Mouse (Mus musculus) thymus, adult 2 months (tissue): ENCODE measurements around the gene Med26. TPM values are rescaled to one million over a fixed set of nuclear protein-coding genes. Genes with fewer than 3 reads are reported as not detected.

Experiments
- DNase-seq: peaks from one replicate; pipeline ENCODE4 v3.0.0; 2021
- H3K27ac ChIP-seq: fragments of 200-500 bp; 2 replicates; pipeline ENCODE4 v1.5.1; 2012; ENCODE audit warnings: low read length, control low read depth; ENCODE audit not compliant: control insufficient read depth, insufficient read depth
- H3K27me3 ChIP-seq: fragments of 200-500 bp; 2 replicates; pipeline ENCODE4 v1.6.1; 2012; ENCODE audit warnings: mild to moderate bottlenecking, low read length, moderate library complexity, mixed read lengths; ENCODE audit not compliant: control insufficient read depth, insufficient read depth
- H3K36me3 ChIP-seq: fragments of 200-500 bp; 2 replicates; pipeline ENCODE4 v1.6.1; 2012; ENCODE audit warnings: mild to moderate bottlenecking, low read length, moderate library complexity; ENCODE audit not compliant: control insufficient read depth, insufficient read depth
- H3K4me1 ChIP-seq: fragments of 200-500 bp; replicated peaks from 2 replicates; pipeline ENCODE4 v1.6.1; 2012; ENCODE audit warnings: low read length; ENCODE audit not compliant: control insufficient read depth, insufficient read depth
- H3K4me3 ChIP-seq: fragments of 200-500 bp; 2 replicates; pipeline ENCODE4 v1.5.1; 2012; ENCODE audit warnings: mild to moderate bottlenecking, low read length, control low read depth, moderate library complexity; ENCODE audit not compliant: control insufficient read depth, insufficient read depth
- CTCF ChIP-seq: fragments of 200-500 bp; IDR thresholded peaks from 2 replicates; pipeline ENCODE4 v1.5.1; 2012; ENCODE audit warnings: mild to moderate bottlenecking, control low read depth, low read length, moderate library complexity, borderline replicate concordance; ENCODE audit not compliant: control insufficient read depth, poor library complexity, insufficient read depth; ENCODE audit errors: extremely low read depth
- POLR2A ChIP-seq: fragments of 200-500 bp; IDR thresholded peaks from 2 replicates; pipeline ENCODE4 v1.6.1; 2012; ENCODE audit warnings: mild to moderate bottlenecking, low read length, control low read depth, moderate library complexity; ENCODE audit not compliant: control insufficient read depth, poor library complexity, insufficient read depth; ENCODE audit errors: extremely low read depth
- WGBS: fragments of 180-500 bp; shearing (Covaris S2); methylation state at CpG from one replicate; pipeline ENCODE4 v1.1.7; 2018; 5-methylcytosine and 5-hydroxymethylcytosine counted together
- polyA plus RNA-seq: library from polyadenylated mRNA; depleted of rRNA; stranded (reverse); fragments of >200 nt; gene quantifications from 2 replicates; pipeline ENCODE4 v1.2.3, GENCODE M21; 2012

Gene Med26
- polyA plus RNA-seq, 1 experiment = 26.3 TPM

GRCm38 (mm10) chr8:72474826-72475546 is 73.1 kb downstream of the Med26 start, which contains the start of gene Cherp:
Gene Cherp, minus strand, starts transcription at chr8:72475226.
- peak; percentile 97 for DNase-seq
- peak within 1 kb of the TSS; percentile 64 for H3K27ac ChIP-seq
- H3K4me3 ChIP-seq = peak within 1 kb of the TSS; percentile 56
- TF ChIP-seq POLR2A = peak; percentile 94
- TF ChIP-seq CTCF = 0 out of 2 replicates have a peak, but pooled peaks have one; percentile 69
- under 1% methylated on average over 80 of the region's 80 CpGs for WGBS
- peaks cover 16% of the 10 kb centered on the region for H3K36me3 ChIP-seq
- peaks cover 8% of the 10 kb centered on the region for H3K4me1 ChIP-seq
- H3K27me3 ChIP-seq = no peaks in the 10 kb centered on the region

DNA sequence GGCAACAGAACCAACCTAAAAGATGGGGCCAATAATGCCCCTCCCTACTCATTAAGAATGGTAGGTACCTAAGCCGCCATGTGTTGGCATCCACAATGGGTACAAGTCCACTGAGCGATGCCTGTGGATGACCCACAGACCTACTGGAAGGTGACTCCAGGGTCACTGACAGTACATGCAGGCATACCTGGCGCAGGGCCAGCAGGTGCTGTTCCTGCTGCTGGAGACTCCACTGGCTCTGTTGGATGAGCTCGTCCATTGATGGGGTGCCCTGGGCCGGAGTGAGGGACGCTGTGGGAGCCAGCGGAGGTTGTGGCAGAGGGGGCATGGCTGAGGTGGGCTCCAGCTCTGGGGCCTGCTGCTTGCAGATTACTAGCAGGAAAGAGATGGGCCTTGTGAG is 77.4 kb downstream of the Med26 start:
- peaks cover 59% of the 10 kb centered on the region for H3K36me3 ChIP-seq
- H3K4me1 ChIP-seq = peaks cover 3% of the 10 kb centered on the region
- TF ChIP-seq CTCF (no peak), POLR2A (no peak)
- H3K27me3 ChIP-seq = no peaks in the 10 kb centered on the region
- no peak for DNase-seq
- H3K4me3 ChIP-seq = no peak overlapping the region
- no peak overlapping the region for H3K27ac ChIP-seq
- WGBS = 97% methylated on average over 7 of the region's 7 CpGs

DNA sequence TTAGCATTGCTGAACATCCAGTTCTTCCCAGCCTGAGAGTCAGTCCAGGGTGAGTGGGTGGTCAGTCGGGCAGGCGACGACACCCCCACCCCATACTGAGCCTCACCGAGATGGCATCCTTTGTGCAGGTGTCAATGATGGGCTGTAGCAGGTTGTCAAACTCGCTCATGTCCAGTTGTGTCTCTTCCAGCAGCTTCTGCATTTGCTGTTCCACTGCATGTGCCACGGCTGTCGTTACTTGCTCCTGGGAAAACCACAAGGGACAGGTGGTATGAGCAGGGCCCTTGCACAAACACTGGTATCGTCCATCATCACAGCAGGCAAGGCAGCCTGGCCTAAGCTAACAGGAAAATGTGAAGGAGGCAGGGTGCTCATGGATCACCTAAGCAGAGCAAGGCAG is 78.1 kb downstream of the Med26 start:
- no peak for TF ChIP-seq POLR2A
- no peak for TF ChIP-seq CTCF
- Histone ChIP-seq H3K27me3 (no peaks in the 10 kb centered on the region), H3K36me3 (peaks cover 66% of the 10 kb centered on the region), H3K27ac (no peak overlapping the region), H3K4me3 (no peak overlapping the region), H3K4me1 (peaks cover 3% of the 10 kb centered on the region)
- no peak for DNase-seq
- WGBS = 97% methylated on average over 8 of the region's 8 CpGs

GRCm38 (mm10) chr8:72469243-72469642 is 78.8 kb downstream of the Med26 start:
- TF ChIP-seq CTCF (no peak), POLR2A (no peak)

GRCm38 (mm10) chr8:72464211-72464610 is 83.9 kb downstream of the Med26 start:
- Histone ChIP-seq H3K4me3 (no peak overlapping the region), H3K4me1 (no peaks in the 10 kb centered on the region), H3K36me3 (peaks cover 93% of the 10 kb centered on the region), H3K27me3 (no peaks in the 10 kb centered on the region), H3K27ac (no peak overlapping the region)
- TF ChIP-seq CTCF = no peak
- TF ChIP-seq POLR2A = no peak
- over 99% methylated on average over 10 of the region's 10 CpGs for WGBS
- DNase-seq = no peak

More at GRCm38 (mm10) chr8:72469243-72469642, 78.8 kb downstream of the Med26 start:
- H3K4me3 ChIP-seq = no peak overlapping the region
- no peak overlapping the region for H3K27ac ChIP-seq
- no peak for DNase-seq
- peaks cover 74% of the 10 kb centered on the region for H3K36me3 ChIP-seq
- peaks cover 2% of the 10 kb centered on the region for H3K4me1 ChIP-seq
- 98% methylated on average over 2 of the region's 2 CpGs for WGBS
- no peaks in the 10 kb centered on the region for H3K27me3 ChIP-seq

GRCm38 (mm10) chr8:72459881-72460533 is 88.1 kb downstream of the Med26 start:
- TF ChIP-seq CTCF = no peak
- no peak for TF ChIP-seq POLR2A
- Histone ChIP-seq H3K27me3 (no peaks in the 10 kb centered on the region), H3K4me3 (no peak overlapping the region), H3K27ac (no peak overlapping the region), H3K4me1 (no peaks in the 10 kb centered on the region), H3K36me3 (peaks cover 57% of the 10 kb centered on the region)
- DNase-seq = no peak
- 97% methylated on average over 4 of the region's 4 CpGs for WGBS
